In genomic region chr19:46326756-46327305, GRCm38 (mm10) we compare ENCODE assay signal across 8 mouse cellular contexts. TPM values are rescaled to one million over a fixed set of nuclear protein-coding genes. Genes with fewer than 3 reads are reported as not detected.
DNase-seq lines count a peak whose midpoint lies in the region; ATAC-seq and TF ChIP-seq lines count a peak whose summit lies in the region.

Psd (minus strand) TSS chr19:46327156.

- H3K36me3 ChIP-seq in hindbrain, postnatal 0 days (ENCODE audit: insufficient read depth, low read length), result peaks cover 12% of the 10 kb centered on the region; the same call in 1 of the 2 replicates
- peaks cover 2% of the 10 kb centered on the region; the same call in 1 of the 2 replicates for H3K36me3 ChIP-seq in limb, embryonic 11.5 days (ENCODE audit: control insufficient read depth, insufficient read depth, low read length)
- peaks cover 18% of the 10 kb centered on the region for H3K36me3 ChIP-seq in midbrain, embryonic 13.5 days

- no peaks in the 10 kb centered on the region; the same call in 1 of the 2 replicates for H3K4me1 ChIP-seq in embryonic fibroblast, embryonic 13.5 days (ENCODE audit: control insufficient read depth, insufficient read depth, low read length)
- H3K4me1 ChIP-seq in hindbrain, postnatal 0 days (ENCODE audit: insufficient read depth, low read length), result peaks cover 16% of the 10 kb centered on the region
- peaks cover 9% of the 10 kb centered on the region; the same call in 1 of the 2 replicates for H3K4me1 ChIP-seq in limb, embryonic 11.5 days (ENCODE audit: control insufficient read depth, insufficient read depth, low read length)
- peaks cover 75% of the 10 kb centered on the region for H3K4me1 ChIP-seq in midbrain, embryonic 13.5 days (replicated peaks)

- intact Hi-C loops in gastrocnemius, postnatal 14 days (cut with DNase I; ENCODE audit: low total_unique reads), result no loop called here

- TF ChIP-seq POLR2A in embryonic fibroblast, embryonic 13.5 days (IDR thresholded peaks at IDR 0.05; ENCODE audit: low read depth, low read length), result no peak

- TF ChIP-seq CTCF in embryonic fibroblast, embryonic 13.5 days (IDR thresholded peaks at IDR 0.05; ENCODE audit: borderline replicate concordance, insufficient read depth, low read length), result no peak
- TF ChIP-seq CTCF in hindbrain, postnatal 0 days (IDR thresholded peaks at IDR 0.05; ENCODE audit: low read depth), result no peak

- peak within 1 kb of the TSS; percentile 64 for H3K4me3 ChIP-seq in embryonic fibroblast, embryonic 13.5 days (ENCODE audit: insufficient read depth, low read length)
- peak within 1 kb of the TSS; percentile 59 for H3K4me3 ChIP-seq in hindbrain, postnatal 0 days (ENCODE audit: low read length)
- H3K4me3 ChIP-seq in limb, embryonic 11.5 days (ENCODE audit: low read depth, low read length), result peak within 1 kb of the TSS; percentile 68
- H3K4me3 ChIP-seq in midbrain, embryonic 13.5 days (replicated peaks), result peak within 1 kb of the TSS; percentile 62

- no peaks in the 10 kb centered on the region for H3K27me3 ChIP-seq in hindbrain, postnatal 0 days (ENCODE audit: insufficient read depth, low read length)
- H3K27me3 ChIP-seq in limb, embryonic 11.5 days (ENCODE audit: control insufficient read depth, insufficient read depth, low read length), result peaks cover 66% of the 10 kb centered on the region
- peaks cover 16% of the 10 kb centered on the region for H3K27me3 ChIP-seq in midbrain, embryonic 13.5 days

- DNase-seq in gastrocnemius, postnatal 14 days, result peak; percentile 43
- no peak for DNase-seq in gastrocnemius, postnatal 4 days (ENCODE audit: low spot score in 2 of 2)
- peak; percentile 83 for DNase-seq in adrenal gland, postnatal 14 days
- DNase-seq in hindbrain, postnatal 0 days (ENCODE audit: low spot score), result peak; percentile 88
- DNase-seq in limb, embryonic 11.5 days (ENCODE audit: low spot score), result peak; percentile 55
- peak; percentile 77 for DNase-seq in thymus, postnatal 4 days

- H3K9ac ChIP-seq in hindbrain, postnatal 0 days (replicated peaks; ENCODE audit: low read length), result peak within 1 kb of the TSS; percentile 59
- H3K9ac ChIP-seq in limb, embryonic 11.5 days (ENCODE audit: low read length), result peak within 1 kb of the TSS; percentile 67
- peak within 1 kb of the TSS; percentile 80 for H3K9ac ChIP-seq in midbrain, embryonic 13.5 days (replicated peaks)

- peak within 1 kb of the TSS; percentile 91 for H3K4me2 ChIP-seq in hindbrain, postnatal 0 days (ENCODE audit: low read depth, low read length)
- peak within 1 kb of the TSS; percentile 99 for H3K4me2 ChIP-seq in limb, embryonic 11.5 days (ENCODE audit: low read depth, severe bottlenecking)
- H3K4me2 ChIP-seq in midbrain, embryonic 13.5 days (replicated peaks), result peak within 1 kb of the TSS; percentile 100

- under 1% methylated on average over 35 of the region's 35 CpGs for WGBS in hindbrain, postnatal 0 days
- 1% methylated on average over 35 of the region's 35 CpGs for WGBS in limb, embryonic 11.5 days
- WGBS in midbrain, embryonic 13.5 days, result under 1% methylated on average over 31 of the region's 35 CpGs

- ATAC-seq in hindbrain, postnatal 0 days, result no peak
- ATAC-seq in limb, embryonic 11.5 days (ENCODE audit: insufficient number of reproducible peaks, low FRiP score, low TSS enrichment, low read depth), result no peak
- no peak for ATAC-seq in midbrain, embryonic 13.5 days

- no peaks in the 10 kb centered on the region for H3K9me3 ChIP-seq in hindbrain, postnatal 0 days (ENCODE audit: low read length)
- no peaks in the 10 kb centered on the region for H3K9me3 ChIP-seq in limb, embryonic 11.5 days (ENCODE audit: control insufficient read depth, low read length)
- no peaks in the 10 kb centered on the region for H3K9me3 ChIP-seq in midbrain, embryonic 13.5 days

- H3K27ac ChIP-seq in embryonic fibroblast, embryonic 13.5 days (ENCODE audit: insufficient read depth, low read length), result peak within 1 kb of the TSS; percentile 82
- H3K27ac ChIP-seq in hindbrain, postnatal 0 days, result peak within 1 kb of the TSS; percentile 95
- no peak within 1 kb of the TSS; the same call in 1 of the 2 replicates for H3K27ac ChIP-seq in limb, embryonic 11.5 days (replicated peaks; ENCODE audit: low read depth, low read length)
- H3K27ac ChIP-seq in midbrain, embryonic 13.5 days, result peak within 1 kb of the TSS; percentile 96

RNA-seq across cellular contexts. Expression of gene Psd, which starts in this region (rescaled TPM):
- total RNA-seq in gastrocnemius, postnatal 14 days (2021), result 1 to 10 TPM; 1.4 to 1.9 TPM
- 1 to 10 TPM; 2.0 to 2.9 TPM for total RNA-seq in gastrocnemius, postnatal 4 days (2021)
- total RNA-seq in adrenal gland, postnatal 14 days (2021), result 6.0 and 9.3 TPM in 2 replicates
- polyA plus RNA-seq in embryonic fibroblast, embryonic 13.5 days (2011; ENCODE audit: insufficient read length, low read depth, missing spikeins), result 1.5 and 2.7 TPM in 2 replicates
- total RNA-seq in hindbrain, postnatal 0 days (2014; rRNA removed), result 380 and 396 TPM in 2 replicates
- 115 and 123 TPM in 2 replicates for polyA plus RNA-seq in hindbrain, postnatal 0 days (2015; fragmentation: Nextera tagmentation; extraction: Ambion mirVana)
- polyA plus RNA-seq in limb, embryonic 11.5 days (2014; fragmentation: Nextera tagmentation; extraction: Ambion mirVana), result 1.3 and 1.7 TPM in 2 replicates
- 61.7 and 69.0 TPM in 2 replicates for polyA plus RNA-seq in midbrain, embryonic 13.5 days (2015; fragmentation: Nextera tagmentation; extraction: Ambion mirVana)

Comparison
In these comparisons a context has a peak if more than half of its experiments do, and no peak if none do; other contexts are left out.
1. RNA of gene Psd (total RNA-seq): 380 to 396 TPM in hindbrain, postnatal 0 days; 6.0 to 9.3 TPM in adrenal gland, postnatal 14 days, 2.0 to 2.9 TPM in gastrocnemius, postnatal 4 days and 1.4 to 1.9 TPM in gastrocnemius, postnatal 14 days; every median in the first group is over 10 times any median in the second.
2. RNA of gene Psd (polyA plus RNA-seq): 115 to 123 TPM in hindbrain, postnatal 0 days and 61.7 to 69.0 TPM in midbrain, embryonic 13.5 days; 1.5 to 2.7 TPM in embryonic fibroblast, embryonic 13.5 days and 1.3 to 1.7 TPM in limb, embryonic 11.5 days; every median in the first group is over 10 times any median in the second.
3. DNase-seq: peak in gastrocnemius, postnatal 14 days (single experiment), adrenal gland, postnatal 14 days (single experiment), hindbrain, postnatal 0 days (single experiment), limb, embryonic 11.5 days (single experiment) and thymus, postnatal 4 days (single experiment); none in gastrocnemius, postnatal 4 days (0 of 2).
4. Peak in every context shown above with its lines, with median percentiles within 50 percentile points of each other: H3K4me3 ChIP-seq, H3K4me2 ChIP-seq and H3K9ac ChIP-seq.